Mouse (Mus musculus) liver, postnatal 0 days (tissue): ENCODE measurements at regions not wholly inside any gene's neighbourhood (a gene's known extent, or its start where the extent isn't known, plus 50 kb on each side); places are given as distances from the start of the nearest gene placed in this dataset.

Experiments used
- CTCF ChIP-seq: sonication (generic); IDR thresholded peaks from 2 replicates; pipeline ENCODE4 v1.5.1; 2016; ENCODE audit warnings: antibody characterized with exemption, low read depth
- EP300 ChIP-seq: IDR thresholded peaks from 2 replicates; pipeline ENCODE4 v1.6.1; 2016; ENCODE audit warnings: antibody characterized with exemption, low read depth, mild to moderate bottlenecking

- TF ChIP-seq CTCF (no peak), EP300 (no peak)
These were observed 135.2 kb downstream of the Bard1 start for GRCm38 (mm10) chr1:70967701-70968100.
